In the genomic region with DNA sequence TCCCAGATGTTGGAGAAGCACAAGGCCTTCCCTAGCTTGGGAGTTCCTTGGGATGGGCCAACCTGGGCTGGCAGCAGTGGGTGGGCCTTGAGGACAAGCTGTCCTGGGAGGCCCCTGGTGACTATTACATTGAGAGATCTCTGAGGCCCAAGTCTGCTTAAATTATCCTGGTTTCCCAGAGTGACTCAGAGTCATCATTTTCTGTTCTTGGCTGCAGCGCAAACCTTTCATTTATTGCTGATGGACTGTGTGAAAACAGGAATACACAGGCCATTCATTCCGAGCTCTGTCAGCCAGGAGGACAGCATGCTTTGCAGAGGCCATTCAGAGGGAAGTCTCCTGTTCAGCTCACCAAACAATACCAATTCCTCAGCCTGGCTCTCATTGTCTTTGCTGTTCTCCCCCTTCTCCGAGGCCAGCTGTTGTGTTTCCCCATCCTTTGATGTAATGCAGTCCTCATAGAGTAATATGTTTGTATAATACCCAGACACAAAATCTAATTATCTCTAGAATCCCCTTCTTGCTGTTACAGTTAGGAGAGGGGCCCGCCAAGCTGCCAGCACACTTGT, we compare ENCODE assay signal across 10 mouse cellular contexts.
DNase-seq lines count a peak whose midpoint lies in the region; ATAC-seq and TF ChIP-seq lines count a peak whose summit lies in the region.
"Had no signal": no experiment of that assay in that cellular context is flagged by ENCODE, and none has a peak within 500 bp of the region (broad histone marks: within the 10 kb centered on the region; RNA-seq: fewer than 3 reads in every experiment).

No protein-coding gene starts in this region.

- no peaks in the 10 kb centered on the region for H3K9me3 ChIP-seq in intestine, embryonic 14.5 days (ENCODE audit: control insufficient read depth, low read length)
- no peaks in the 10 kb centered on the region for H3K9me3 ChIP-seq in intestine, postnatal 0 days (ENCODE audit: control insufficient read depth)

- whole genome bisulfite sequencing in intestine, embryonic 14.5 days = 26% methylated on average over 4 of the region's 4 CpGs
- WGBS in intestine, postnatal 0 days = 47% methylated on average over 4 of the region's 4 CpGs

- no peak for TF ChIP-seq CTCF in intestine, postnatal 0 days (IDR thresholded peaks at IDR 0.05; ENCODE audit: low read depth)

- peak; percentile 60 for DNase-seq in intestine, embryonic 14.5 days (ENCODE audit: low spot score)
- DNase-seq in brain, adult 2 months (ENCODE audit: low read depth, low spot score) = peak; percentile 18
- DNase-seq in fibroblast of lung, adult 2 months (ENCODE audit: low read depth) = peak; percentile 53
- peak; percentile 23 for DNase-seq in neural tube, embryonic 10.5 days (ENCODE audit: extremely low spot score, low spot score)
- DNase-seq in cerebellum, postnatal 14 days = no peak
- no peak for DNase-seq in left cerebral cortex, postnatal 25 days (ENCODE audit: low spot score in 2 of 2)
- DNase-seq: cerebellum, adult 11 months had no signal

- 0 out of 2 replicates have a peak, but pooled peaks cover 8% of the 10 kb centered on the region for H3K4me1 ChIP-seq in intestine, embryonic 14.5 days (replicated peaks; ENCODE audit: control insufficient read depth, insufficient read depth, low read length)
- no peaks in the 10 kb centered on the region for H3K4me1 ChIP-seq in intestine, postnatal 0 days (replicated peaks; ENCODE audit: control insufficient read depth, insufficient read depth, low read length)

- no peak overlapping the region for H3K4me3 ChIP-seq in intestine, embryonic 14.5 days (ENCODE audit: low read depth, low read length)
- H3K4me3 ChIP-seq in intestine, postnatal 0 days (ENCODE audit: low read depth, low read length) = no peak overlapping the region

- peak overlapping the region; percentile 48; the same call in 1 of the 2 replicates for H3K27ac ChIP-seq in intestine, embryonic 14.5 days (ENCODE audit: low read depth)
- H3K27ac ChIP-seq in intestine, postnatal 0 days (ENCODE audit: low read depth, low read length) = no peak overlapping the region
- H3K27ac ChIP-seq: macrophage had no signal

- H3K9ac ChIP-seq in intestine, embryonic 14.5 days (ENCODE audit: low read length) = no peak overlapping the region
- H3K9ac ChIP-seq in intestine, postnatal 0 days (ENCODE audit: low read depth, low read length) = no peak overlapping the region

- H3K27me3 ChIP-seq in intestine, embryonic 14.5 days (replicated peaks; ENCODE audit: control insufficient read depth, insufficient read depth, low read length) = no peaks in the 10 kb centered on the region
- H3K27me3 ChIP-seq in intestine, postnatal 0 days (replicated peaks; ENCODE audit: control insufficient read depth, insufficient read depth, low read length) = no peaks in the 10 kb centered on the region

- H3K4me2 ChIP-seq in intestine, embryonic 14.5 days (ENCODE audit: low read length) = no peak overlapping the region
- no peak overlapping the region for H3K4me2 ChIP-seq in intestine, postnatal 0 days (replicated peaks; ENCODE audit: low read depth)

- ATAC-seq in intestine, embryonic 14.5 days (replicated peaks; ENCODE audit: low FRiP score, low TSS enrichment, low read depth) = no peak
- no peak for ATAC-seq in intestine, postnatal 0 days
- ATAC-seq: activated CD4-positive, CD25-positive, alpha-beta regulatory T cell, adult 4 months had no signal

- no peaks in the 10 kb centered on the region for H3K36me3 ChIP-seq in intestine, embryonic 14.5 days (ENCODE audit: control insufficient read depth, insufficient read depth, low read length)
- no peaks in the 10 kb centered on the region for H3K36me3 ChIP-seq in intestine, postnatal 0 days (ENCODE audit: control insufficient read depth, insufficient read depth)

- intact Hi-C loops in left cerebral cortex, postnatal 25 days (cut with DNase I) = no loop called here

Comparison
In these comparisons a context has a peak if more than half of its experiments do, and no peak if none do; other contexts are left out.
1. DNase-seq: peak in intestine, embryonic 14.5 days (single experiment), brain, adult 2 months (single experiment), fibroblast of lung, adult 2 months (single experiment) and neural tube, embryonic 10.5 days (single experiment); none in cerebellum, postnatal 14 days (0 of 2) and left cerebral cortex, postnatal 25 days (0 of 2).